Mouse (Mus musculus) spleen, postnatal 4 days (tissue): ENCODE measurements around the gene Sept10.
A peak's percentile ranks its signal among the peaks of the same experiment; 100 is the strongest.

Experiments used
- DNase-seq, 2 experiments: peaks; one replicate each; pipeline ENCODE4 v3.0.0; 2022; ENCODE audit warnings: low spot score in 2 of 2

Gene Sept10

DNA sequence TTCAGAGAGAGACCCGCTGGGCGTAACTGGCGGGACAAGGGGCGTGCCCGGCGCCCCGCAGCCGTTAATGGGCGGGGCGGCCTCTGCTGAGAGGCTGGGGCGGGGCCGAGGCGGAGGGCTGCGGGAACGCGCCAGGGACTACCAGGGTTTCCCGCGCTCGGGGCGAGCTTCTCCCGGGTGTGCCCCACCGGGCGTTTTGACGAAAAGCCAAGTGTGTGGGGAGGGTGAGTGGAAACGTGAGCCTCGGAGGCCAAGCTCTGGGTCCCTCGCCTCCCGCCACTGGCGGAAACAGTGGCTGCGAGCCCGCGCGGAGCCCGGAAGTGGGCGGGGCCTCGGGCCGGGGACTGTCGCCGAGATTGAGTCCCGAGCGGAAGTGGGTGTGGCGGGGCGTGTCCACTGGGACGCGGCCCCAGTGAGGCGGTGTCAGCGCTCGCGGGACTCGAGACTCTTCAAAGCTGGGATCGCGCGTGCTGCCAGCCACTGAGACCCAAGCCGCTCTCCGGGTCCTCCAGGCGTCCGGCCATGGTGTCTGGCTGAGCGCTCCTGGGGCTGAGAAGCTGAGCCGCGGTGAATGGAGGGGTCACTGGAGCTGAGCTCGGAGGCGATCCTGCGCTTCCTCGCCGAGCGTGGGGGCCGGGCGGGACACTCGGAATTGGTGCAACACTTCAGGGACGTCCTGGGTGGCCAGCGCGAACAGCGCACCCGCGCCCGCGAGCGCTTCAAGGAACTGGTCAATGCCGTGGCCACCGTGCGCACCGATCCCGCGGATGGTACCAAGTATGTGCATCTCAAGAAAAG is at the start of gene Sept10, which contains the start of gene Sowahc:
Gene Sept10, minus strand, starts transcription at position 375 of the 798 bp plus-strand sequence.
Gene Sowahc, plus strand, starts transcription at position 481 of the 798 bp plus-strand sequence.
- DNase-seq: peak; percentile 95 to 97

DNA sequence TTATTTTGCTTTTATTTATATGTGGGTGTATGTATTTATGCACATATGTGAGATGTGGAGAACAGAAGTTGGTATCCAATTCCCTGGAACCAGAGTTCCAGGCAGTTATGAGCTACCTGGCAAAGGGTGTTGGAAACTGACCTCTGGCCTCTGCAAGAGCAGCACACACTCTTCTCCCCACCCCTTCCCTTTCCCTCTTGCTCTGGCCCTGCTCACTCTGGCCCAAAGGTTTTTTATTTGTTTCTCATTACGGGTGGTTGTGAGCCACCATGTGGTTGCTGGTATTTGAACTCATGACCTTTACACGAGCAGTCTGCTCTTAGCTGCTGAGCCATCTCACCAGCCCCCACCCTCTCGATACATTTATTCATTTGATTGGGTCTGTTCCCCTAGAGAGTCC is 47.1 kb upstream of the Sept10 start:
- DNase-seq: no peak

GRCm38 (mm10) chr10:59268109-59268508 is 46.5 kb upstream of the Sept10 start:
- no peak for DNase-seq

GRCm38 (mm10) chr10:59267275-59267674 is 45.6 kb upstream of the Sept10 start:
- DNase-seq: no peak

DNA sequence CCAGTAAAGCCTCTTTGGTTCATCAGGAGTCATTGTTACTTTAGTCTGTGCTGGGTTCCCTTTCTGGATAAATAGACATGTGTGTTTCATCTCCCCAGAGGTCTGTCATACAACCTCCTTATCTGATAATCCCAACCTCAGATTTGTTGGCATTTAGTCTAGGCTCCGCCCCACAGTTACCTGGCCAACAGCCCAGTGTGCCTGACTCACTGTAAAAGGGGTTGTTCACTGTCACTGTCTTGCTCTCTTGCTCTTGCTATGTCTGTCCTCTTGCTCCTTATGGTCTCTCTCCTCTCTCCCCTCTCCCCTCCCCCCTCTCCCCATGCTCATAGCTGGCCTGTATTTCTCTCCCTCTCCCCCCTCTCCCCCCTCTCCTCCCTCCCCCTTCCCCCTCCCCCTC is 44.5 kb upstream of the Sept10 start:
- DNase-seq: no peak

- DNase-seq: no peak
These were observed 44.0 kb upstream of the Sept10 start for GRCm38 (mm10) chr10:59265674-59266073.

DNA sequence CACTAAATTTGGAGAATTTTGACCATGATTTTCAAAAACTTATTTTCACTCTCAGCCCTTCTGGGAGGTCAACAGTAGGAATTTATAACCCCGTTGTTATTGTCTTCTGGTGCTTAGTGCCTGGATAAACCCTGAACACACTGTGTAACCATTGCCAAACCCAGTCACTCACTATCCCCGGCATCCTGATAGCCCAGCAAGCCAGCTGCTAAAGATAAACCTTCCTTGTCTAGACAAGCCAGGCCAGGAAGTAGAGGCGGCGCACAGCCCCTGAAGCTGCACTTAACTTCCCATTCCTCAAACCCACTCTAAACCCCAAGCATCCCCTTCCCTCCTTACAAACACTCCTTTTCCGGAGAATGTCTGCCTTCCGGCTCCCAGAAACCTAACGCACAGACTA is 43.4 kb upstream of the Sept10 start:
- DNase-seq: no peak

GRCm38 (mm10) chr10:59262979-59263378 is 41.3 kb upstream of the Sept10 start:
- no peak for DNase-seq

GRCm38 (mm10) chr10:59262021-59262420 is 40.4 kb upstream of the Sept10 start:
- no peak for DNase-seq

DNA sequence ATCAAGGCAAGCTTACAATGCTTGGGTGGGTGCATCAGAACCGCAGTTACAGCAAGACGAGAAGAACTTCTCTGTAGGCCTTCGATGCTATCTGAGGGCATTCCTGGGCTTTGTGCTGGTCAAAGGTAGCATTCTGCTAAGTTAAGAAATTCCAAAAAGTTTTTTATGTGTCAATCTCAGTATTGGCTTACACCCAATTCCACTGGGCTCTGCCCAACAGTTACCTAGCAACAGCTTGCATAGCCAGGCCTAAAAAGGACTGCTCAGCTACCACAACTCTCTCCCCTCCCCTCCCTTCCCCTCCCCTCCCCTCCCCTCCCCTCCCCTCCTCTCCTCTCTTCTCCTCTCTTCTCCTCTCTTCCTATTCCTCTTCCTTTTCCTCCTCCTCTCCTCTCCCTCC is 40.0 kb upstream of the Sept10 start:
- DNase-seq: no peak

DNA sequence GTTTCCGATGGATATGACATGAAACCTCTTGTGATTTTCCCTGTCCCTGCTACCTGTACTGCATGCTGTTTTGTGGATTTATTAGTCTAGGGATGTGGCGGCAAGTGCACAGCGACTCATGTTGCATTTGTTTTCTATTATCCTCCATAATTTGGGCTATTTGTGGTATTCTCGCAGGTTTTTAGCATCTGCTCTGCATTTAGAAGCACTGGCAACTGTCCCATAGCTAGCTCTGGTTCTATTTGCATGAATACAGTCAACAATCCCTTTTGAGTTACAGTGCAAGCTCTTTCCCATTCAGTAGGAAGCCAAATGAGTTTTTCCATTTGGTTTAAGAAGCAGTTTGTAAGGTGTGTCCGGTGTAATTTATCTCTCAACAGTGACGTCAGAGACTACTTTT is 37.9 kb upstream of the Sept10 start:
- DNase-seq: no peak

DNA sequence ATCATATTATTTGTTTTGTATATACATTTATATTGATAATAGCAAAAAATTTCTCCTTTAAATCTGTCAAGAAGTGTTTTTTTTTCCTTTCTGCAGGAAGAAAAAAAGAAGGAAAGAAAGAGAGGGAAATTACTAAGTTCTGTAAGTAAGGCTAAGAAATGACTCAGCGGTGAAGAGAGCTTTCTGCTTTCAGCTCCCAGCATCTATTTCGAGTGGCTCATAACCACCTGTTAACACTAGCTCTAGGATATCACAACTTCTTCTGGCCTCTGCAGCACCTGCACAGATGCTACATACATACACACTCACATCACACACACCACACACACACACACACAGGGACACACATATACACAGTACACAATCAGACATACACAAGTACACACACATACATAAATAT is 34.9 kb upstream of the Sept10 start:
- DNase-seq: no peak

DNA sequence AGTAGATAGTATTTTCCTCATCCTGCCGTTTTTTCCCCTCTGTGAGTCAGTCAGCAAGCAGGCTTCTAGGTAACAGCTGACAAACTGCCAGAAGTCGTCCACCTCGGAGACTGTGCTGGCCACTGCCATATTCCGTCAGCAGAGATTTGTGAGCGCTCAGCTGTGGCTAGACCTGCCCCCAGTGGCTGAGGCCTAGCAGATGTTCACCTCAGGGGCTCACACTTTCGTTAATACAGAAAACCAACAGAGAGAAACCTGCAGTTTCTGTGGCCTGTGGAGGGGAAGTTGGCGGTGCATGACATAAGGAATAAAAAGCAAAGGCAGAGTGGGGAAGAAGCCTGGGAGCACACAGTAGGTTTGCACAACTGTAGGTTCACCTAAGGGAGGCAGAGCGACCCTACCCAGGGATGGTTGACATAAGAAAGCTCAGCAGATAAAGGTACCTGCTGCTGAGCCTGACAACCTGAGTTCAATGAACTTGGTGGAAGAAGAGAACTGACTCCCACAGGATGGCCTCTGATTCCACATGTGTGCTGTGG is 32.0 kb upstream of the Sept10 start:
- DNase-seq: no peak

DNA sequence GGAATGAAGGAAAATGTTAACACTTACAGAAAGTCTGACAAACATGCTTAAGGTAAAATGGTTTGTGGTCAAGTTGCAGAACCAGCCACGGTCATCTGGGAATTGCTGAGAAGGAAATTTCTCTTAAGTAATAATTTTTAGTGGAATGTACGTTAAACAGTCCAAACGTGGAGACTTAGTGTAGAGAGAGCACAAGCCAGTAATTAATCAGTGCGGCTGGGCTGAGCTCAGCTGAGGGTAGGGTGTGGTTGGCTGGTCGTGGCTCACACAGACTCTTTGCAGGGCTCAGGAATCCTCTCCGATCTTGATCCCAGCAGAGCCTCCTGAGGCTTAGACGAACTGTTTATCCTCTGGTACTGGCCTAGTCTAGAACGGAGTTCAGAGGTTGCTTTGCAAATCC is 30.7 kb upstream of the Sept10 start:
- DNase-seq: no peak

DNA sequence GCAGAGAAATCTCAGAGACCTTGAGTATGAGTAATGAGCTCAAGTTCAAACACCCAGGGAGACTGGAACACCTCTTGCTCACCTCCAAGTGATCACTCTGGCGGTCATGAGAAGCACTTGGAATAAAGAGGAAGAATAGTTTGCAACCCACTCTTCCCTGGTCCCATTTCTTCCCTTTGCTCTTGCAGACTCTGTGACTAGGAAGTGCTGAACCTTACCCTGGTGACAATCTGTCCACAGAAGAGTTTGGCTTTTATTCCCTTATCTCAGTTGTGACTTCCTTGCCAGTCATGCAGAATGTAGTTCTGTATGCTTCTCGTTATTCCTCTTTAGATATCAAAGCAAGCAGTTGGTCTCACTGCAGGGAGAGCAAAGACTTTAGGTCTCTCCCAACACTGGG is 30.3 kb upstream of the Sept10 start:
- DNase-seq: no peak

DNA sequence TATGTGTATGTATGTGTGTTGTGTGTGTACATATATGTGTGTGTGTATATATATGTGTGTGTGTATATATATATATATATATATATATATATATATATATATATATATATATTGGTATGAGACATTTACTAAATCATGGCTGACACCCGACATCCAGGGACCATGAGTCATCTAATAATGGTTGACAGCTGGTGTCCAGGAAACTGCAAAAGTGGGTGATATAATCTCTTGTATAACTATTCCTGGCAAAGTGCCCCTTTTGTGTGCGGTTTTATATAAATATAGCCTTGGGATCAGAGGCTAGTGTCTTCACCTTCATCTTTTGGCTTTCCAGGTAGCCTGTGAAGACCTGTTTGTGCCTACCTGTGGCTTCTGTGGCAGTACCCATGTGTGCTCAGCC is 29.0 kb upstream of the Sept10 start:
- no peak for DNase-seq

GRCm38 (mm10) chr10:59249531-59249930 is 27.9 kb upstream of the Sept10 start:
- DNase-seq: no peak

GRCm38 (mm10) chr10:59241141-59241541 is 19.5 kb upstream of the Sept10 start:
- no peak for DNase-seq

DNA sequence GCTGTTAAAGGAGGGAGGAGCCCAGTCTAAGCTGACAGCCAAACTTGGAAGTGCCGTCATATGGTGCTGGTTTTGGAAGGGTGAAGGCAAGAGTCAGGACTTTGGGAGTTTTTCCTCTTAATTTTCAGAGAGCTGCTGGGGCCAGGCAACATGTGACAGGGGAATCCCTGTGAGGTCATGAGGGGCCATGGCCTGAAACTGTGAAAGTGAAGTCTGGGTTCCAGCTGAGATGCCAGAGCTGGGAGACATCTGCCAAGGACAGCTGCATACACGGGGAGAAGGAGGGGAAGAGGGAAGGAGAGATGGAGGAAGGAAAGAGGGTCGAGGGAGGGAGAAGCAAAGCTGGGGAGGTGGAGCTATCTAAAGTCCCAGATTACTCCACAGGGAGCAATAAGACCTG is 16.1 kb upstream of the Sept10 start:
- no peak for DNase-seq

- peak in 1 of 2 experiments; percentile 17 for DNase-seq
These were observed 14.8 kb upstream of the Sept10 start for GRCm38 (mm10) chr10:59236486-59236885.

DNA sequence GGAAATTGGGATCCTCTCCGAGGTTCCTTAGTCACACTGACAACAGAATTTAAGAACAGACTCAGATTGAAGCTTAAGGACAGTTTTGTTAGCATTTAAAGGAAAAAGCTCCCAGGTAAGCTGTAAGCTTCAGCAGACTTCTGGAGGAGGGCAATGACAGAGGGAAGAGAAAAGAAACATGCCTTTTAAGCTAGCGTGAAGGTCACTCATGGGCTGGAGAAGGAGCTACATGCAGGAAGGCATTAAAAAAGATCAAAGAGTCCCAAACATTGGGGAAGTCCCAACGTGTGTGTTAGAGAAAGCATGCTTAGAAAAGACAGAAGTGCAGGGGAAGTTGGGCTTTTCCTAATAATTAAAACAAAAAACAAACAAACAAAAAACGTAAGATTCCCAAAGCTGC is 14.2 kb upstream of the Sept10 start:
- no peak for DNase-seq

- DNase-seq: no peak
These were observed 13.6 kb upstream of the Sept10 start for GRCm38 (mm10) chr10:59235227-59235626.

GRCm38 (mm10) chr10:59229205-59229820 is 7.7 kb upstream of the Sept10 start:
- no peak for DNase-seq
